Mouse (Mus musculus): ENCODE data around the gene Lefty2. TPM values are rescaled to one million over a fixed set of nuclear protein-coding genes. Genes with fewer than 3 reads are reported as not detected.

Gene Lefty2
- polyA plus RNA-seq, 1 experiment from 2014 or later = not detected

Other genes with a start within 250 kb of the Lefty2 start
- gene Mixl1, start 196.1 kb upstream of the Lefty2 start, polyA plus RNA-seq (2016; fragmentation: Nextera tagmentation; extraction: Ambion mirVana) = 1.0 and 1.1 TPM in 2 replicates
- gene Acbd3, start 167.1 kb upstream of the Lefty2 start, polyA plus RNA-seq (2016; fragmentation: Nextera tagmentation; extraction: Ambion mirVana) = 13.9 and 15.6 TPM in 2 replicates
- 1,997 and 2,057 TPM in 2 replicates for gene H3f3a, start 79.2 kb upstream of the Lefty2 start, polyA plus RNA-seq (2016; fragmentation: Nextera tagmentation; extraction: Ambion mirVana)
- gene Sde2, start 42.0 kb upstream of the Lefty2 start, polyA plus RNA-seq (2016; fragmentation: Nextera tagmentation; extraction: Ambion mirVana) = 39.2 and 39.4 TPM in 2 replicates
- 146 and 150 TPM in 2 replicates for gene Pycr2, start 11.2 kb downstream of the Lefty2 start, polyA plus RNA-seq (2016; fragmentation: Nextera tagmentation; extraction: Ambion mirVana)
- 4.7 and 7.1 TPM in 2 replicates for gene Lefty1, start 41.9 kb downstream of the Lefty2 start, polyA plus RNA-seq (2016; fragmentation: Nextera tagmentation; extraction: Ambion mirVana)
- gene Tmem63a, start 49.2 kb downstream of the Lefty2 start, polyA plus RNA-seq (2016; fragmentation: Nextera tagmentation; extraction: Ambion mirVana) = 6.5 and 6.6 TPM in 2 replicates
- gene Ephx1, start 127.8 kb downstream of the Lefty2 start, polyA plus RNA-seq (2016; fragmentation: Nextera tagmentation; extraction: Ambion mirVana) = 2.1 and 2.2 TPM in 2 replicates
- gene 9130409I23Rik, start 158.1 kb downstream of the Lefty2 start, polyA plus RNA-seq (2016; fragmentation: Nextera tagmentation; extraction: Ambion mirVana) = 0.08 TPM in 1 of 2 replicates, not detected in the other

Data from liver, embryonic 12.5 days (tissue).